Mouse (Mus musculus): ENCODE results near the gene S100pbp.

DNA sequence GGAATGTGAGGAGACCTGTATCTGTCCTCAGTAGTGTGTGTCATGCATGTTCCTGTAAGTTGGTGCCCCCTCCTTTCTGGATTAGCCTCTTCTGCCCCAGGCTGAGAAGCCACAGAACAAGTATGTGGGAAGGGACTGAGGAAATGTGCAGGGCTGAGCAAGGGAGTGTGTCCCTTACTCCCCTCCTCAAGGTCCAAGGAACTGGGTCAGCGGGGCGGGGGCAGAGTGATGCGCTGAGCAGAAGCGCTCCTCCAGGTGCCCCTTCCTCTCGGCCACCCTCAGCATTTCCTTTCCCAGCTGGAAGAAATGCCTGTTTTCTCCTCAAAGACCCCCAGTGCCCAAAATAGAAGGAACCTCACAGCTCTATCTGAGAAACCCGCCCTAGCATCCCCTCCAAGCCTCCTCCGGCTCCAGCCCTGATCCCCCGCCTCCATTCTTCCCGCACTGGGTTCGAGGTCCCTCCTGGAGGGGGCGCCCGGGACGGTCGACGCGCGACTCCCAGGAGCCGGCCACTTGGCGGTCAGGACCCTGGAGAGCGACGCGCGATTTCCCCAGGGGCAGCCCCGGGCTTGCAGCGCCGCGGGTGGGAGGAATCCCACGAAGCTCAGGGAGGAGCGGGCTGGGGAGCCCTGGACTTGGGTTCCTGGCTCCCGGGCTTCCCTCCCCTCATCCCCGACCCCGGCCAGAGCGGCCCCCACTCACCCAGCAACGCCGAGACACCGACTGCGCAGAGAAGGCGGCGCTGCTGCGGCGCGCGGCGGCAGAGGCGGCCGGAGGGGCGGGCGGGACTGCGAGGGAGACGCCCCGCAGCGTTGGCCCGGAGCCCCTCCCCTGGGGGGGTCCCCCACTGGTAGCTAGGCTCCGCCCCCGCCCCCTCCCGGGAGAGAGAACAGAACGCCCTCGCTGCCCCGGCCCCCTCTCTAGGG is 68.7 kb downstream of the S100pbp start:
- TF ChIP-seq CTCF (conservative IDR thresholded peaks at IDR 0.05; ENCODE audit: low read length) (no peak; the same call in 1 of the 2 replicates), POU5F1 (IDR thresholded peaks at IDR 0.05; ENCODE audit: borderline replicate concordance, low read length) (no peak), NANOG (IDR thresholded peaks at IDR 0.05; ENCODE audit: borderline replicate concordance, low read length) (no peak)
